Mouse (Mus musculus) ES-Bruce4 (cell line): ENCODE measurements around the gene Smad3.

Experiments
- CTCF ChIP-seq: IDR thresholded peaks from one replicate; pipeline ENCODE4 v1.8.1; 2011; ENCODE audit warnings: low read depth, low read length
- EP300 ChIP-seq: IDR thresholded peaks from 2 replicates; pipeline ENCODE4 v1.6.1; 2011; ENCODE audit warnings: low read depth, low read length; ENCODE audit not compliant: insufficient read depth
- POLR2A ChIP-seq: IDR thresholded peaks from one replicate; pipeline ENCODE4 v1.8.1; 2011; ENCODE audit warnings: low read length; ENCODE audit not compliant: insufficient read depth

DNA sequence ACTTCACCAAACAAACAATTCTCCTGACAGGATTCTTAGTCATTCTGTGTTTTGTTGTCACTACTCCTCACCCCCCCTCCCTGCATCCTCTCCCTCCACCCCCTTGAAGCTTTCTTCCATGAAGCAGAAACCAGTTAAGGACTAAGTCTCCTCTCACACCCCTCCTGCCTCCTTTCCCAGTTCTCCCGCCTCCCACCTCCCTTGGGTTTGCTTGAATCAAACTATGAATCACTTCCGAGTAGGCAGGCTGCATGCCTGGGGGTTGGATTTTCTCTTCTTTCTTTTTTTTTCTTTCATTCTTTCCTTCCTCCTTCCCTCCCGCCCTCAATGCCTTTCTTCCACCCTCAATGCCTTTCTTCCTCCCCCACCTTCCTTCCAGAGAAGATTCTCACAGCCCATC, 80.2 kb downstream of the Smad3 start:
- TF ChIP-seq EP300, result no peak
- TF ChIP-seq POLR2A, result no peak
- no peak for TF ChIP-seq CTCF
